Comparison of ENCODE assay signal across 24 mouse cellular contexts in genomic region chr14:58426472-58426871, GRCm38 (mm10).
"Had no signal": no experiment of that assay in that cellular context is flagged by ENCODE, and none has a peak within 500 bp of the region (broad histone marks: within the 10 kb centered on the region; RNA-seq: fewer than 3 reads in every experiment).

No protein-coding gene starts in this region.

- H3K36me3 ChIP-seq: hindbrain, embryonic 10.5 days; hindbrain, embryonic 12.5 days; limb, embryonic 10.5 days; limb, embryonic 12.5 days; liver, embryonic 13.5 days; liver, embryonic 15.5 days had no signal

- H3K9me3 ChIP-seq: hindbrain, embryonic 10.5 days; hindbrain, embryonic 12.5 days; limb, embryonic 10.5 days; limb, embryonic 12.5 days; liver, embryonic 13.5 days; liver, embryonic 15.5 days had no signal

- H3K4me3 ChIP-seq: gastrocnemius, adult 2 months; hindbrain, embryonic 10.5 days; hindbrain, embryonic 12.5 days; left cerebral cortex, adult 2 months; limb, embryonic 10.5 days; limb, embryonic 12.5 days; liver, embryonic 13.5 days; liver, embryonic 15.5 days had no signal

- H3K4me1 ChIP-seq: hindbrain, embryonic 10.5 days; hindbrain, embryonic 12.5 days; liver, embryonic 13.5 days; liver, embryonic 15.5 days had no signal

- H3K9ac ChIP-seq: hindbrain, embryonic 12.5 days; hindbrain, embryonic 14.5 days; limb, embryonic 12.5 days; liver, embryonic 13.5 days; liver, embryonic 15.5 days had no signal

- DNase-seq: gastrocnemius, adult 2 months; gastrocnemius, postnatal 10 days; gastrocnemius, postnatal 25 days; heart, adult 18-20 months; heart, postnatal 4 days; kidney, adult 11 months; kidney, adult 2 months; kidney, postnatal 10 days; kidney, postnatal 36 days; layer of hippocampus, adult 9-11 months; layer of hippocampus, postnatal 36 days; liver; liver, embryonic 13.5 days had no signal

- ATAC-seq: hindbrain, embryonic 16.5 days; inflammation-experienced regulatory T-cells, adult 6 months had no signal

- H3K27me3 ChIP-seq: hindbrain, embryonic 12.5 days; limb, embryonic 12.5 days; liver, embryonic 13.5 days; liver, embryonic 15.5 days had no signal

- H3K4me2 ChIP-seq: heart, embryonic 11.5 days; hindbrain, embryonic 12.5 days; hindbrain, embryonic 14.5 days; limb, embryonic 12.5 days; liver, embryonic 11.5 days; liver, embryonic 13.5 days; liver, embryonic 15.5 days had no signal

- H3K27ac ChIP-seq: gastrocnemius, adult 2 months; hindbrain, embryonic 10.5 days; hindbrain, embryonic 12.5 days; hindbrain, embryonic 14.5 days; left cerebral cortex, adult 2 months; limb, embryonic 10.5 days; limb, embryonic 12.5 days; liver, embryonic 13.5 days; liver, embryonic 15.5 days had no signal
